Mouse (Mus musculus): ENCODE measurements around the gene Trim9. TPM values are rescaled to one million over a fixed set of nuclear protein-coding genes. Genes with fewer than 3 reads are reported as not detected.

The Trim9 gene
- polyA plus RNA-seq, 1 experiment: 202 TPM

DNA sequence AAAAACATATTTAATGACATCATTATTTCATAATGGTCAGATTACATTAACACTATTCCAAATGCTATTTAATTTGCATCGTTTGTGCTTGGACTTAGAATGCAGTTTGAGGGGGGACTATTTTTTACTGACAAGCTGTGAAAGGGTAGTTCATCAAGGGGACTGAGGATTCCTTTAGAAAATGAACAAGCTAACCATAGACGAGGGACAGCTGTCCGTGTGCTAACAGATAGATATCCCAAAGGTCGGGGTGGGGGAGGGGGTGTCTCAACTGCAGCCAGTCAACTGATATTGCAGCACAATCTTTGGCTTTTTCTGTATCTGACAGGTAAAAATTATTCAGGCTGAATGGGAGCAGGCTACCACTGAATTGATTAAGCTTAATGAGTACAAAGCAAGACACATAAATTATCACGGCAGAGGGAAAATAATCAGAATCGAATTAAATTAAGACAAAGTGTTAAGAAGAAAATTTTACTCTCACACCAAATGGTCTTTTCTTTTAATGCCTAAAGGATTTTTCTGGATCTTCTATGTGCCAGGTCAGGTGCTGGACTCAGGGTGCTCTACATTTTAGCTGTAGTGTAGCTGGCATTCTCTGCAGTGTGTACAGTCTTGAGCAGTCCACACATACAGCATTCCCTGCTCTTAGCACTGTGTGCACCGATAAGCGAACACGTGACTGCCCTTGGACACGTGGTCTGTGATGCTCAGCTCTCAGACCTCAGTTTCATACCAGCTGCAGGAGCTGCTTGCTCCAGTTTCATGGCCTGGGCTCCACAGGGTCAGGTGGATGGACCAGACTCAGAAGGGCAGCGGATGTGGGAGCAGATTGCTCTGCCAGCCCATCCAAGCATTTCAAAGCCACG lies 70.1 kb downstream of the Trim9 start:
- Histone ChIP-seq H3K27ac (ENCODE audit: insufficient read depth, low read length) (no peak overlapping the region), H3K4me3 (ENCODE audit: insufficient read depth, low read length) (no peak overlapping the region), H3K4me1 (ENCODE audit: control insufficient read depth, insufficient read depth, low read length) (peaks cover 17% of the 10 kb centered on the region)
- TF ChIP-seq CTCF (IDR thresholded peaks at IDR 0.05; ENCODE audit: extremely low read depth, insufficient read depth, low read length) (no peak), POLR2A (IDR thresholded peaks at IDR 0.05; ENCODE audit: extremely low read depth, insufficient read depth, low read length) (no peak)

- Histone ChIP-seq H3K4me3 (ENCODE audit: insufficient read depth, low read length) (no peak overlapping the region), H3K27ac (ENCODE audit: insufficient read depth, low read length) (peak overlapping the region; percentile 48; the same call in 1 of the 2 replicates), H3K4me1 (ENCODE audit: control insufficient read depth, insufficient read depth, low read length) (no peaks in the 10 kb centered on the region; the same call in 1 of the 2 replicates)
- TF ChIP-seq POLR2A (IDR thresholded peaks at IDR 0.05; ENCODE audit: extremely low read depth, insufficient read depth, low read length): no peak
- no peak for TF ChIP-seq CTCF (IDR thresholded peaks at IDR 0.05; ENCODE audit: extremely low read depth, insufficient read depth, low read length)
Observed at GRCm38 (mm10) chr12:70269724-70270123, 77.7 kb downstream of the Trim9 start.

DNA sequence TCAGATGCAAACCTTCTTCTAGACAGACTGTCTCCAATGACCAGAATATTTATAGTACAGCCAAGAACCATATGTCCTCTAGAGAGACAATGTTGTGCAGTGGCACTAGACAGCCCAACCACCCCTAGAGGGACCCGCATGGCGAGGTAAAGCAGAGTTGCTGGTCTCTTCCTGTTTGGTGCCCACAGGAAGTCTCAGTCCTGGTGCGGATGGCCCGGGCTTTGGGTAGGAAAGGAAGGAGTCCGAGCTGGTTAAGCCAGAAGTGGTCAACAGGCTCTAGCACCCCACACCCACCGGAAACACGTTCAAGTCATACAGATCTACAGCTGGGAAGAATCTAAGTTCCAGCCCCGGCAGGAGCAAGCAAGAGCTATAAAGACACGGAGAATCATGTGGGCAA lies 80.1 kb downstream of the Trim9 start:
- Histone ChIP-seq H3K27ac (ENCODE audit: insufficient read depth, low read length) (no peak overlapping the region; the same call in 1 of the 2 replicates), H3K4me3 (ENCODE audit: insufficient read depth, low read length) (no peak overlapping the region), H3K4me1 (ENCODE audit: control insufficient read depth, insufficient read depth, low read length) (peaks cover 2% of the 10 kb centered on the region; the same call in 1 of the 2 replicates)
- TF ChIP-seq CTCF (IDR thresholded peaks at IDR 0.05; ENCODE audit: extremely low read depth, insufficient read depth, low read length): no peak
- TF ChIP-seq POLR2A (IDR thresholded peaks at IDR 0.05; ENCODE audit: extremely low read depth, insufficient read depth, low read length): no peak

GRCm38 (mm10) chr12:70266494-70266931 lies 80.9 kb downstream of the Trim9 start:
- Histone ChIP-seq H3K4me3 (ENCODE audit: insufficient read depth, low read length) (no peak overlapping the region), H3K27ac (ENCODE audit: insufficient read depth, low read length) (peak overlapping the region; percentile 44), H3K4me1 (ENCODE audit: control insufficient read depth, insufficient read depth, low read length) (peaks cover 6% of the 10 kb centered on the region)
- TF ChIP-seq CTCF (IDR thresholded peaks at IDR 0.05; ENCODE audit: extremely low read depth, insufficient read depth, low read length) (no peak), POLR2A (IDR thresholded peaks at IDR 0.05; ENCODE audit: extremely low read depth, insufficient read depth, low read length) (no peak)

GRCm38 (mm10) chr12:70263721-70264120 lies 83.7 kb downstream of the Trim9 start:
- Histone ChIP-seq H3K4me1 (ENCODE audit: control insufficient read depth, insufficient read depth, low read length) (peaks cover 9% of the 10 kb centered on the region), H3K27ac (ENCODE audit: insufficient read depth, low read length) (no peak overlapping the region), H3K4me3 (ENCODE audit: insufficient read depth, low read length) (no peak overlapping the region)
- TF ChIP-seq CTCF (IDR thresholded peaks at IDR 0.05; ENCODE audit: extremely low read depth, insufficient read depth, low read length) (no peak), POLR2A (IDR thresholded peaks at IDR 0.05; ENCODE audit: extremely low read depth, insufficient read depth, low read length) (no peak)

- peak; percentile 31; the same call in 1 of the 2 replicates for TF ChIP-seq POLR2A (IDR thresholded peaks at IDR 0.05; ENCODE audit: extremely low read depth, insufficient read depth, low read length)
- no peak for TF ChIP-seq CTCF (IDR thresholded peaks at IDR 0.05; ENCODE audit: extremely low read depth, insufficient read depth, low read length)
- peak overlapping the region; percentile 77 for H3K27ac ChIP-seq (ENCODE audit: insufficient read depth, low read length)
- H3K4me3 ChIP-seq (ENCODE audit: insufficient read depth, low read length): no peak overlapping the region
- H3K4me1 ChIP-seq (ENCODE audit: control insufficient read depth, insufficient read depth, low read length): peaks cover 9% of the 10 kb centered on the region
Observed at GRCm38 (mm10) chr12:70262271-70262953, 85.0 kb downstream of the Trim9 start.

- peaks cover 8% of the 10 kb centered on the region for H3K4me1 ChIP-seq (ENCODE audit: control insufficient read depth, insufficient read depth, low read length)
- TF ChIP-seq CTCF (IDR thresholded peaks at IDR 0.05; ENCODE audit: extremely low read depth, insufficient read depth, low read length) (no peak), POLR2A (IDR thresholded peaks at IDR 0.05; ENCODE audit: extremely low read depth, insufficient read depth, low read length) (no peak)
- H3K4me3 ChIP-seq (ENCODE audit: insufficient read depth, low read length): no peak overlapping the region
- no peak overlapping the region for H3K27ac ChIP-seq (ENCODE audit: insufficient read depth, low read length)
Observed at GRCm38 (mm10) chr12:70251210-70251884, 96.1 kb downstream of the Trim9 start.

DNA sequence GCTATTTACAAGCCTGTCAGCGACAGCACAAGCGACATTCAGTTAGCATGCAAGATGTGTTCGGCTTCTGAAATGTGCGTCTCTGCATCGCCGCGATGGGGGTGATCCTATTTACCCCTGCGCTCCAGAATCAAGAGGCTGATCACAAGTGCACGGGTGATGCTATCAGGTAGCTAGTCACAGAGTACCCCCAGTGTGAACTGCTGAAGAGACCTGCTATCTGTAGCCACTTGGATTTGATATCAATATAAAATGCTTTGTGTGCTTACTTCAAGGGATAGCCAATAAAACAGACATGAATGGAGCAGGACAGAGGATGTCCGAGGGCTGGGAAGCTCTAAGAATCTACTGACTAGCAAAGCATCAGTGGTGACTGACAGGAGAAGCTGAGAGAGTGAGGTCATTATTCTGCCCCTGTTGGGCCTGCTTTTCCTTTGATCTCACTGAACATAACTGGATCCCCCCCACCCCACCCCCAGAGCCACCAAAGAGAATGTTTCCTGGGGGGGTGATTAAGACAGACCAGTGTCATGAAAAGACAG lies 97.7 kb downstream of the Trim9 start:
- no peak for TF ChIP-seq CTCF (IDR thresholded peaks at IDR 0.05; ENCODE audit: extremely low read depth, insufficient read depth, low read length)
- TF ChIP-seq POLR2A (IDR thresholded peaks at IDR 0.05; ENCODE audit: extremely low read depth, insufficient read depth, low read length): no peak
- Histone ChIP-seq H3K4me1 (ENCODE audit: control insufficient read depth, insufficient read depth, low read length) (peaks cover 5% of the 10 kb centered on the region), H3K4me3 (ENCODE audit: insufficient read depth, low read length) (no peak overlapping the region), H3K27ac (ENCODE audit: insufficient read depth, low read length) (no peak overlapping the region)
